Mouse (Mus musculus): ENCODE measurements around the gene Gkn2. TPM values are rescaled to one million over a fixed set of nuclear protein-coding genes. Genes with fewer than 3 reads are reported as not detected.

Gkn2 gene
- not detected for polyA plus RNA-seq (2017; shearing (Covaris generic))

GRCm38 (mm10) chr6:87373057-87373456 is at the start of gene Gkn2:
TSS of gene Gkn2 (plus strand) at chr6:87373357.

DNA sequence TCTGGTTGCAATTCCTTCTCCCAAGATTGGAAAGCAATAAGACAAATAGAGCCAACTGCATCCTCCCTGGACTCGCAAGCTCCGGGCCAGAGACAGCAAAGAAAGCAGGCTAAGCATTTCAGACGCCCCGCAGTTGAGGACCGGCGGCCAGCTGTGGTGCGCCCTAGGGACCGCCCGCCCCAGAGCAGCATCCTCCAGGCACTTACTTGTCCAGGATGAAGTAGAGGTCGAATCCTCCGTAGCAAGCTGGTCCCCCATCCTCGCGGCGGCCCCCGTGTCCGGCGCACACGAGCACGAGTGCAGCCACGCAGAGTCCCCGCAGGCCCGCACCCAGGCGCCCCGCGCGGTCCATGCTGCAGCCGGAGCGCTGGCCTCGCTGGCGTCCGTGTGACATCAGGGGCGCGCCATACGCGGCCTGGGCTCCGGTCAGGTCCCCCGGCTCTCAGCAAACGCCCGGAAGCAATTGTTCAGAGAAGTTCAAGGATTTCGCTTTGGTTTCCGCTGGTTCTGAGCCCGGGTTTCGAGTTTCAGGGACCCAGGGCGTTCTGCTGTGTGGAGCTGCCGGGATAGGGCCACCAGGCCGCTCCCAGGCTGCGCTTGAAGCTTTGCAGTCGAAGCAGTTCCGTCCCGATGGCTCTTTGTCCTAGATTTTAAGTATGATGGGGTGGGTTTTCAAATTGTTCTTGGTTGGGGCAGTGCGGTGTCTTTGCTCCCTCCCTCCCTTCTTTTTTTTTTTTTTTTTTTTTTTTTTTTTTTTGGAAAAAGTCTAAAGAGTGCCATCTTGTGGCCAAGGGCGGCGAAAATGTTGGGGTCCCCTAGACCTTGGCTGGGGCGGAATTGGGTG is 37.8 kb upstream of the Gkn2 start, which contains the start of gene Antxr1:
Gene Antxr1 (minus strand): TSS at position 731 of the 844 bp plus-strand sequence.

GRCm38 (mm10) chr6:87350829-87351228 is 22.3 kb upstream of the Gkn2 start, which contains the start of gene Gkn1:
TSS of gene Gkn1 (minus strand) at chr6:87350942.

DNA sequence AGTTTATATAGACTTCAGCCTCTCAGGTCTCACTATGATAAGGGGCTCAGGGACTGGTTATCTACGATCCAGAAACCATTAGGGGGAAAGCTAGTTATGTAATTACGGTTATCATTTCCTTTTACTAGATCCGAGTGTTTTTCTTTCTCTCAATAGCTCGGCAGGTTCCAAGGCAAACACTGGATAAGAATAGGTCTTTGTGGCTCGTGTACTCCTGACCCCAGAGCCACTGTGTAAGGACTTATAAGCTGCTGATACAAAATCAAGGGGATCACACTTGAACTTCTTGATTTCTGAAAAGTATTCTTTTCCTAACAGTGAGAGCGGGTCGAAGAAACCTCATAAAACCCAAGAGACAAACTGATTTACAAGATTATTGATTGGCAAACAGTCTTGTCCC is 15.7 kb downstream of the Gkn2 start, which contains the start of gene Gkn3:
Gene Gkn3 (minus strand): TSS at position 59 of the 400 bp plus-strand sequence.

DNA sequence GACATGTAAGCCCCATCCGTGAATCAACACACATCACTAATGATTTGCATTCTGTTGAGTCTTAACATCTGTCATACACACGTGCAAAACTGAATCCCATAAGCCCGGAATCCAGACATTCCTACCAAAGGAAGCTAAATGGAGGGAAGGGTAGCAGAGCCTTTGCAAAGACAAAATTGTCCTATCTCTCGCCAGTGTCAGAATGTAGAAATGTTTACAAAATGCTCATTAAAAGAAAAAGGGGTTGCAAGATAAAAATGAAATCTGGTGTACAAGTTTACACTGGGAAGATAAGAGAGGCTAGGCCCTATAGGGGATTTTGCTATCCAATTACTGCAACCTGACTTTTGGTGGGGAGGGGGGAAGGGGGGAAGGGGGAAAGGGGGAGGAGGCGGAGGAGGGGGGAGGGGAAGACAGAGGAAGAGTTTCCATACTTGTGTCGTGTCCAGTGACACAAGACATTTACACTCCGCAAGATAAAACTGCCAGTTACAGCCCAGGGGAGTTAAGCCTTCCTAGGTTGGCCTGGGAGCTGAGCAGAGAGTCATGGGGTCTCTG is 55.4 kb downstream of the Gkn2 start, which contains the start of gene Bmp10:
Gene Bmp10 (plus strand): TSS at position 508 of the 558 bp plus-strand sequence.

Other genes with a start within 250 kb of the Gkn2 start
- 0.11 TPM for gene Antxr1, start 37.5 kb upstream of the Gkn2 start, polyA plus RNA-seq (2017; shearing (Covaris generic))
- gene Gkn1, start 22.4 kb upstream of the Gkn2 start, polyA plus RNA-seq (2017; shearing (Covaris generic)), result not detected
- gene Gkn3, start 15.6 kb downstream of the Gkn2 start, polyA plus RNA-seq (2017; shearing (Covaris generic)), result not detected
- gene Bmp10, start 55.6 kb downstream of the Gkn2 start, polyA plus RNA-seq (2017; shearing (Covaris generic)), result not detected
- gene Arhgap25, start 159.9 kb downstream of the Gkn2 start, polyA plus RNA-seq (2017; shearing (Covaris generic)), result 123 TPM
- gene Prokr1, start 217.4 kb downstream of the Gkn2 start, polyA plus RNA-seq (2017; shearing (Covaris generic)), result not detected